ENCODE assay signal across 14 mouse cellular contexts in genomic region chr4:152691302-152691701, GRCm38 (mm10).
DNase-seq lines count a peak whose midpoint lies in the region; ATAC-seq lines count a peak whose summit lies in the region.
"Had no signal": no experiment of that assay in that cellular context is flagged by ENCODE, and none has a peak within 500 bp of the region (broad histone marks: within the 10 kb centered on the region; RNA-seq: fewer than 3 reads in every experiment).

No protein-coding gene starts in this region.

- WGBS in kidney, embryonic 15.5 days, result 59% methylated on average over 12 of the region's 13 CpGs
- WGBS in kidney, embryonic 14.5 days, result 51% methylated on average over 12 of the region's 13 CpGs

- H3K9ac ChIP-seq in kidney, embryonic 15.5 days, result no peak overlapping the region
- no peak overlapping the region for H3K9ac ChIP-seq in kidney, embryonic 14.5 days (ENCODE audit: low read depth, low read length)

- ATAC-seq in kidney, embryonic 15.5 days (replicated peaks; ENCODE audit: low FRiP score), result no peak
- ATAC-seq in kidney, embryonic 14.5 days (ENCODE audit: low FRiP score, low TSS enrichment), result no peak

- peak; percentile 14 for DNase-seq in embryo, embryonic 10 days (ENCODE audit: low spot score)
- DNase-seq in embryo, embryonic 9.5 days (ENCODE audit: extremely low spot score), result no peak
- peak; percentile 11 to 17 for DNase-seq in right cerebral cortex, adult 2 months (ENCODE audit: low spot score in 2 of 2)
- no peak for DNase-seq in right cerebral cortex, postnatal 4 days
- DNase-seq in right cerebral cortex, postnatal 25 days, result peak; percentile 11
- DNase-seq in spleen, postnatal 36 days (ENCODE audit: low spot score in 2 of 2), result no peak
- DNase-seq: cerebellum, adult 9-11 months; kidney, adult 8-10 months; liver; retina, postnatal 1 day; thymus, adult 18-20 months had no signal

- H3K4me2 ChIP-seq in kidney, embryonic 15.5 days, result peak overlapping the region; percentile 16; the same call in 1 of the 2 replicates
- H3K4me2 ChIP-seq in kidney, embryonic 14.5 days (replicated peaks; ENCODE audit: low read depth, low read length), result no peak overlapping the region

- no peaks in the 10 kb centered on the region for H3K27me3 ChIP-seq in kidney, embryonic 15.5 days
- H3K27me3 ChIP-seq in kidney, embryonic 14.5 days (ENCODE audit: control insufficient read depth, insufficient read depth, low read length), result no peaks in the 10 kb centered on the region

- H3K9me3 ChIP-seq in kidney, embryonic 15.5 days (replicated peaks), result no peaks in the 10 kb centered on the region
- H3K9me3 ChIP-seq in kidney, embryonic 14.5 days (ENCODE audit: control insufficient read depth, low read length), result no peaks in the 10 kb centered on the region

- peaks cover 18% of the 10 kb centered on the region for H3K4me1 ChIP-seq in kidney, embryonic 15.5 days
- peaks cover 5% of the 10 kb centered on the region; the same call in 1 of the 2 replicates for H3K4me1 ChIP-seq in kidney, embryonic 14.5 days (ENCODE audit: control insufficient read depth, insufficient read depth, low read length)

- H3K4me3 ChIP-seq in kidney, embryonic 15.5 days (replicated peaks), result no peak overlapping the region
- no peak overlapping the region for H3K4me3 ChIP-seq in kidney, embryonic 14.5 days (ENCODE audit: low read length)
- H3K4me3 ChIP-seq: left cerebral cortex, adult 2 months had no signal

- H3K36me3 ChIP-seq in kidney, embryonic 15.5 days, result no peaks in the 10 kb centered on the region
- no peaks in the 10 kb centered on the region for H3K36me3 ChIP-seq in kidney, embryonic 14.5 days (ENCODE audit: control insufficient read depth, insufficient read depth, low read length)

- no peak overlapping the region for H3K27ac ChIP-seq in kidney, embryonic 15.5 days
- H3K27ac ChIP-seq in kidney, embryonic 14.5 days (ENCODE audit: low read depth, low read length), result no peak overlapping the region
- H3K27ac ChIP-seq: left cerebral cortex, adult 2 months had no signal

Comparison
In these comparisons a context has a peak if more than half of its experiments do, and no peak if none do; other contexts are left out.
1. DNase-seq: peak in embryo, embryonic 10 days (single experiment), right cerebral cortex, adult 2 months (2 of 2) and right cerebral cortex, postnatal 25 days (single experiment); none in embryo, embryonic 9.5 days (single experiment), right cerebral cortex, postnatal 4 days (single experiment) and spleen, postnatal 36 days (0 of 2).